Mouse (Mus musculus) olfactory bulb, adult 2 months (tissue): ENCODE measurements around the gene Engase.

Experiments
- CTCF ChIP-seq: fragments of 200-500 bp; IDR thresholded peaks from 2 replicates; pipeline ENCODE4 v1.5.1; 2012; ENCODE audit warnings: low read depth, mild to moderate bottlenecking, low read length, moderate library complexity; ENCODE audit not compliant: insufficient read depth
- POLR2A ChIP-seq: fragments of 200-500 bp; IDR thresholded peaks from 2 replicates; pipeline ENCODE4 v1.6.1; 2012; ENCODE audit warnings: mild to moderate bottlenecking, low read depth, low read length, moderate library complexity; ENCODE audit not compliant: insufficient read depth

- TF ChIP-seq CTCF (peak; percentile 29; the same call in 1 of the 2 replicates), POLR2A (no peak)
Measured at GRCm38 (mm10) chr11:118488191-118488906, 11.7 kb downstream of the Engase start.
